Mouse (Mus musculus): ENCODE measurements around the gene Timm13. TPM values are rescaled to one million over a fixed set of nuclear protein-coding genes. Genes with fewer than 3 reads are reported as not detected.
A peak's percentile ranks its signal among the peaks of the same experiment; 100 is the strongest.

Gene Timm13
- polyA plus RNA-seq, 2 experiments = 114 to 208 TPM

- Histone ChIP-seq H3K9ac (replicated peaks) (no peak overlapping the region), H3K9me3 (ENCODE audit: control insufficient read depth, low read length) (no peaks in the 10 kb centered on the region), H3K27me3 (ENCODE audit: control insufficient read depth, insufficient read depth, low read length) (no peaks in the 10 kb centered on the region), H3K27ac (peak overlapping the region; percentile 27; the same call in 1 of the 2 replicates), H3K4me3 (ENCODE audit: insufficient read depth in 1 of 2, low read depth in 2 of 2, low read length in 2 of 2) (peak overlapping the region in 1 of 2 experiments; percentile 98; a peak in 2 of 4 replicates), H3K4me2 (ENCODE audit: low read depth) (peak overlapping the region; percentile 99), H3K4me1 (replicated peaks; ENCODE audit: control insufficient read depth in 2 of 2, insufficient read depth in 2 of 2, low read length in 1 of 2) (peaks cover 6% of the 10 kb centered on the region in 2 experiments; a peak in 2 of 4 replicates), H3K36me3 (replicated peaks; ENCODE audit: control insufficient read depth, insufficient read depth, low read depth) (peaks cover 4% of the 10 kb centered on the region)
- WGBS (ENCODE audit: insufficient replicate concordance) = 85% methylated on average over 19 of the region's 19 CpGs
- ATAC-seq (ENCODE audit: insufficient read depth) (no peak), DNase-seq (ENCODE audit: low read depth in 3 of 3, low spot score in 3 of 3) (no peak)
- no peak for TF ChIP-seq EP300 (IDR thresholded peaks at IDR 0.05; ENCODE audit: low read depth)
- no peak for TF ChIP-seq CTCF (IDR thresholded peaks at IDR 0.05; ENCODE audit: low read depth)
These were observed 872 bp upstream of the Timm13 start for GRCm38 (mm10) chr10:80901409-80902272.

- H3K4me1 ChIP-seq (replicated peaks; ENCODE audit: control insufficient read depth in 2 of 2, insufficient read depth in 2 of 2, low read length in 1 of 2) = peaks cover 6% of the 10 kb centered on the region in 2 experiments; a peak in 2 of 4 replicates
- H3K4me2 ChIP-seq (ENCODE audit: low read depth) = peak overlapping the region; percentile 99
- H3K4me3 ChIP-seq (ENCODE audit: insufficient read depth in 1 of 2, low read depth in 2 of 2, low read length in 2 of 2) = peak overlapping the region; percentile 78 to 98
- peaks cover 4% of the 10 kb centered on the region for H3K36me3 ChIP-seq (replicated peaks; ENCODE audit: control insufficient read depth, insufficient read depth, low read depth)
- no peak overlapping the region; the same call in 1 of the 2 replicates for H3K27ac ChIP-seq
- TF ChIP-seq CTCF (IDR thresholded peaks at IDR 0.05; ENCODE audit: low read depth) (no peak), EP300 (IDR thresholded peaks at IDR 0.05; ENCODE audit: low read depth) (no peak)
- H3K27me3 ChIP-seq (ENCODE audit: control insufficient read depth, insufficient read depth, low read length) = no peaks in the 10 kb centered on the region
- no peak for ATAC-seq (ENCODE audit: insufficient read depth)
- H3K9ac ChIP-seq (replicated peaks) = peak overlapping the region; percentile 85
- no peaks in the 10 kb centered on the region for H3K9me3 ChIP-seq (ENCODE audit: control insufficient read depth, low read length)
- DNase-seq (ENCODE audit: low read depth in 3 of 3, low spot score in 3 of 3) = no peak
- 11% methylated on average over 25 of the region's 25 CpGs for WGBS (ENCODE audit: insufficient replicate concordance)
These were observed 1.0 kb downstream of the Timm13 start for GRCm38 (mm10) chr10:80899591-80900317.

- Histone ChIP-seq H3K9me3 (ENCODE audit: control insufficient read depth, low read length) (no peaks in the 10 kb centered on the region), H3K27ac (no peak overlapping the region), H3K9ac (replicated peaks) (no peak overlapping the region), H3K4me1 (replicated peaks; ENCODE audit: control insufficient read depth in 2 of 2, insufficient read depth in 2 of 2, low read length in 1 of 2) (peaks cover 6% of the 10 kb centered on the region in 2 experiments; a peak in 2 of 4 replicates), H3K27me3 (ENCODE audit: control insufficient read depth, insufficient read depth, low read length) (no peaks in the 10 kb centered on the region), H3K36me3 (replicated peaks; ENCODE audit: control insufficient read depth, insufficient read depth, low read depth) (peaks cover 4% of the 10 kb centered on the region), H3K4me2 (ENCODE audit: low read depth) (peak overlapping the region; percentile 99), H3K4me3 (ENCODE audit: insufficient read depth in 1 of 2, low read depth in 2 of 2, low read length in 2 of 2) (peak overlapping the region in 1 of 2 experiments; percentile 78; a peak in 2 of 4 replicates)
- ATAC-seq (ENCODE audit: insufficient read depth) (no peak), DNase-seq (ENCODE audit: low read depth in 3 of 3, low spot score in 3 of 3) (no peak)
- 80% methylated on average over 8 of the region's 8 CpGs for WGBS (ENCODE audit: insufficient replicate concordance)
- no peak for TF ChIP-seq EP300 (IDR thresholded peaks at IDR 0.05; ENCODE audit: low read depth)
- no peak for TF ChIP-seq CTCF (IDR thresholded peaks at IDR 0.05; ENCODE audit: low read depth)
These were observed 1.7 kb downstream of the Timm13 start for GRCm38 (mm10) chr10:80899074-80899473.

- WGBS (ENCODE audit: insufficient replicate concordance) = 51% methylated on average over 41 of the region's 41 CpGs
- no peak overlapping the region for H3K4me2 ChIP-seq (ENCODE audit: low read depth)
- H3K27ac ChIP-seq = no peak overlapping the region
- TF ChIP-seq EP300 (IDR thresholded peaks at IDR 0.05; ENCODE audit: low read depth) (no peak), CTCF (IDR thresholded peaks at IDR 0.05; ENCODE audit: low read depth) (no peak)
- peaks cover 6% of the 10 kb centered on the region in 2 experiments; a peak in 2 of 4 replicates for H3K4me1 ChIP-seq (replicated peaks; ENCODE audit: control insufficient read depth in 2 of 2, insufficient read depth in 2 of 2, low read length in 1 of 2)
- H3K9me3 ChIP-seq (ENCODE audit: control insufficient read depth, low read length) = no peaks in the 10 kb centered on the region
- peaks cover 4% of the 10 kb centered on the region for H3K36me3 ChIP-seq (replicated peaks; ENCODE audit: control insufficient read depth, insufficient read depth, low read depth)
- no peaks in the 10 kb centered on the region for H3K27me3 ChIP-seq (ENCODE audit: control insufficient read depth, insufficient read depth, low read length)
- H3K9ac ChIP-seq (replicated peaks) = no peak overlapping the region
- ATAC-seq (ENCODE audit: insufficient read depth) (no peak), DNase-seq (ENCODE audit: low read depth in 3 of 3, low spot score in 3 of 3) (no peak)
- H3K4me3 ChIP-seq (ENCODE audit: insufficient read depth in 1 of 2, low read depth in 2 of 2, low read length in 2 of 2) = no peak overlapping the region
These were observed 2.8 kb downstream of the Timm13 start for GRCm38 (mm10) chr10:80897861-80898510.

Data from liver, embryonic 14.5 days (tissue).